Mouse (Mus musculus) 3134 (cell line): ENCODE measurements around the gene Nuak1.
"Not testable (repeated sequence)": the region's sequence is repeated elsewhere in the genome, so short reads cannot be mapped to it uniquely, and the experiment has no call there.

Experiments
- DNase-seq: peaks from one replicate; pipeline ENCODE4 v3.0.0-alpha.2; 2011; ENCODE audit warnings: low spot score; ENCODE audit not compliant: insufficient read length; ENCODE audit errors: extremely low read depth

Gene Nuak1

DNA sequence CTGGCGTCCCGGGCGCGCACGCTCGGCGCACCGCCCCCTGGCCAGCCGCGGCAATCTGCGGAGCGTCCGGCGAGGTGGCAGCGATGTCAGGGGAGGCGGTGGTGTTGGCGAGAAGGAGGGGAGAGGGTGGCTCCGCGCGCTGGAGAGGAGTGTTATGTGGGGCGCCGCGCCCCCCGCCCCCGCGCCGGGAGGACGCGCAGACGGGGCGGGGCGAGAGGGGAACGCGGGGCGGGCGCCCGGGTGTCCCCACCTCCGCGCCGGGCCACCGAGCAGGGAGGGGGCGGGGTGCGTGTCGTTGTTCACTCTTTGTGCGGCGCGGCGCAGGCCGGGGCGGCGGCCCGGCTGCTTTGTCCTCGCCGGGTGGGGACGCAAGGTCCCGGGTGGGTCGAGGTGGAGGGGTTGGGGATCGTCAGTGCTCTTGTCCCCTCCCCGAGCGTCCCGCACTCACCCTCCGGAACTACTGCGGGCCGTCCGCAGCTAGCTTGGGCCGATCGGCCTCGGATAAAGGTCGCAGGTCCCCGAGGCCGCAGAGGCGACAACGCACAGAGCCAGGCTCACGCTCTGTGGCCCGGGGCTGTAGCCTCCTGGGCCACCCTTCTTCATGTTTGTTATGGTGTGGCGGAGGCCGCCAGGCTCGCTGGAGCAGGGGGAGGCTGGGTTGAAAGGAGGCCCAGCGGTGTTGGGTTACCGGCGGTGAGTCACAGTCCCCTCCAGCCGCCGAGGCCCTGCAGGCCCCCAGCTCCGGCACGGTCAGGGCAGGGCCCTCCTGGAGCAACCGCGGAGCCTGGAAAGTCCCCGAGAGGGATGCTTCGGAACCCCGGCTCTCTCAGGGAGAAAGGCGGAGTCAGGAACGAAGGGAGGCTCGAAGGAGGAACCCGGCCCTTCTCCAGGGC, at the start of gene Nuak1:
Nuak1 (minus strand) TSS at position 57 of the 893 bp plus-strand sequence.
- DNase-seq, result peak; percentile 90

DNA sequence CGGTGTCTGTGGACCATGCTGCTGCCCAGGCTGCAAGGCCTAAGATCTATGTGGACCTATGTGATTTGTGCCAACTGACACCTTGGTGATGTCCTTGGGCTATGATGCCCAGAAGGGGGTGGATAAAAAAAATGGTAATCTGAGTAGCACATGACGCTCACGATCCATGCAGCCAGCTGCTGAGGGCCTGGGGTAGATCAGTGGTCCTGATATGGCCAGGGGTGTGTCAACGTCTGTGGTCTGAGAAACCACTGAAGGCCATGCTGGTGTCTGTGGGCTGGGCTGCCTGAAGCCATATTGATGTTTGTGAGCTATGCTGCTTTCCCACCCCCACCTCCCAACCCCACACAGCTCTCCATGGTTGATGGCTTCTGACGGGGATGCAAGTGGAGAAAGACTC, 49.7 kb upstream of the Nuak1 start:
- no peak for DNase-seq

- DNase-seq, result no peak
Measured at GRCm38 (mm10) chr10:84488315-84488714, 47.9 kb upstream of the Nuak1 start.

DNA sequence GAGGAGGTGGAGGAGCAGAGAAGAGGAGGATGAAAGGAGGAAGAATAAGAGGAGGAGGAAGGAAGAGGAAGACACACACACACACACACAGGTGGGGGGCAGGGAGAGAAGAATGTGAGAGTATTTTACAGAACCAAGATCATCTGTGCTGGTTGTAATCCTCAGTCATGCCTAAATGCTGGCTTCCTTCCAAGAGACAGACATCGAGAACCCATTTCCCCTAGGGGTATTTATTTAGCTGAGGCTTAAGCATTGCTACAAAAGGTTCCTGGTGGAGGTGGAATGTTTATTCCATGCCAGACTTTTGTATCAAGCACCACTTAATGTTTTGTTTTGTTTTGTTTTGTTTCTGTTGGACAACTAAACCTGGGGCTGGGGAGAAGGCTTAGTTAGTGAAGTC, 44.3 kb upstream of the Nuak1 start:
- no peak for DNase-seq

- no peak for DNase-seq
Measured at GRCm38 (mm10) chr10:84483553-84483952, 43.2 kb upstream of the Nuak1 start.

DNA sequence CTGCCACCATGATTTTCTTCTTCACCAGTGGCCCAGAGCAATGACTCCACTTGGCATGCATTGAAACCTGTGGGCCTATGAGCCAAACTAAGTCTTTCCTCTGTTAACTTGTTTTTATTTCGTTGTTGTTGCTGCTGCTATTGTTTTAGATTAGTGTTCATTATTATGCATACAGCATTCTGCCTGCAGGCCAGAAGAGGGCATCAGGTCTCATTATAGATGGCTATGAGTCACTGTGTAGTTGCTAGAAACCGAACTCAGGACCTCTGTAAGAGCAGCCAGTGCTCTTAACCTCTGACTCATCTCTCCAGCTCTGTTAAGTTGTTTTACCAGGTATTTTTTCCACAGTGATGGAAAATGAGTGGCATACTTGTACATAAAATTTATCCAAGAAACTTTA, 42.7 kb upstream of the Nuak1 start:
- no peak for DNase-seq

- DNase-seq, result not testable (repeated sequence)
Measured at GRCm38 (mm10) chr10:84482418-84482817, 42.0 kb upstream of the Nuak1 start.

DNA sequence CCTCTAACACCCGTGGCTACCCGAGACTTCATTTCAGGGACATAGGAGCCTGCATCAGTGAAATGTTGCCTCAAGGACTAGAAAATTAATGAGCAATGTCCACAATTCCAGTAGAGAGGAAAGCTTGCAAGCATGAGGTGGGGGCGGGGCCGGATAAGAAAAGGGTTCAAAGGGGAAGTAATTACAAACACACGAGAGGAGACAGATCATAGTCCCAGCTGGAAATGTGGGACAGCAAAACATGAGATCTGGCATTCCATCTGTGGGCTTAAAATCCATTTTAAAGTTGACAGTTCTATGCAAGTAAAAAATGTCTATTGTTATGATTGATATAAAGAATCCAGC, 40.9 kb upstream of the Nuak1 start:
- DNase-seq, result no peak

GRCm38 (mm10) chr10:84480667-84481326, 40.4 kb upstream of the Nuak1 start:
- DNase-seq, result peak; percentile 34

- DNase-seq, result no peak
Measured at GRCm38 (mm10) chr10:84480146-84480545, 39.7 kb upstream of the Nuak1 start.

DNA sequence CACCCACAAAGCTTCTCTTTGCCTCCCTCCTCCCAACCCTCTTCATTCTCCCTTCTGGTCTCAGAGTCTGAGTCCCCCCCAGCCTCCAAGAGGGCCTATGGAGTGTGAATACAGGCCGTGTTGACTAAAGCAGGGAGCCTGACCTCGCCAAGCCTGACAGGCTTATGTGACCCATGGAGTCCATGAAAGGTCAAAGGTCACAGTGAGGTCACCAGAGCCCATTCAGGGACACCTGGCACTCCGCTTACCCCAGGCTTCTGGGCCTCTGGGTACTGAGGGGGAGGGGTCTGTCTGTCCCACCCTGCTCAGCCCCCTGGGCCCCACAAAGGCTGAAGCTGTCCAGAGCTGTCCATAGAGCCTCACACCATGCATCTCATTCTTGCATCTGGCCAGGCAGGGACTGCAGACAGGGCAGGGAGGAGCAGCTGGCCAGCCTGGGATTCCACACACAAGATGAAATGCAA, 37.2 kb upstream of the Nuak1 start:
- DNase-seq, result no peak

DNA sequence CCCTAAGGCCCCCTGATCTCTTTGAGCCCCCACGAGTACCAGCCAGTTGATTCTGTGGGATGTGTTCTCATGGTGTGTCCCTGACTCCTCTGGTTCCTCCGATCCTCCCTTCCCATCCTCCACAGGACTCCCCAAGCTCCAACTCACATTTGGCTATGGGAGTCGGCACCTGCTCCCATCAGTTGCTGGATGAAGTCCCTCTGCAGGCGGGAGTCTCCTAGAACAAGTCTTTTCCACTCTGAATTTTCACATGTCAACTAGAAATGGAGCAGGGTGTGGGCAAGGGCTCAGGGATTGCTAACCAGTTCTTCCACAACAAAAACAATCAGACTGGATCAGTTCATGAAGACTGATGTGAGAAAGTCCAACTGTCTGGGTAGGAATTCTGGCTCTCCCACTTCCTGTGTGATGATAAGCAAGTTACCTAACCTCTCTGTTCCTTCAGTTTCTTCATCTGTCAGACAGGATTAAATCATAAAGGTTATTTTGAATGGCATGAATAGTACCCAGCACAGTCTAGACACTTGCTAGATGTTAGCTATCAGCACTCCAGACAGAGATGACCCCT, 36.7 kb upstream of the Nuak1 start:
- no peak for DNase-seq

DNA sequence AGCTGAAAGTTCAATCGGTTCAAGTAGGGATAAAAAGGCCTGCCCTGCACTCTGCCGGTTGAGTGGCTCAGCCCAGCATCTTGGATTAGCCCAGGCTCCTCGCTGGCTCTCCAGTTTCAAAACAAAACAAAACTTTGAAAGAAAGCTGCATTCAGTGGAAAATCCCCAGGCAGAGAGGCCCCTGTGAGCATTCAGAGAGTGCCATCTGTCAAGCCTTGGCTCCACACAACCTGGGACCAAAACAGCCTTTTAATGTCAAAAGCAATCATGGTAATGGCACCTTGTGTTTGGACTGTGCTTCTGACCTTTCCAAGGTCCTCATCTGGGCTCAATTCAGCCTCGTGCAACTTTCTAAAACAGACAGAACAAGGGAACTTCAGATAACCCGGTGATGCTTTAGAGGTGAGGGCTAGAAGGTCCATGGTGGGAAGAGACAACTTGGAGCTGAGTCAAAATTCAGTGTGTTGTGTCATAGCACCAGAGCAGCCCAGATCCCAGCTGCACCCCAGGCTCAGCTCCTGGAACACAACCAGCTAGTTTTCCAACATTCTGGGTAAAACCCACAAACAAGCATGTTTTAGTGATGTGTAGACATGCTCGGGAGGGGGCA, 27.3 kb upstream of the Nuak1 start:
- DNase-seq, result no peak

DNA sequence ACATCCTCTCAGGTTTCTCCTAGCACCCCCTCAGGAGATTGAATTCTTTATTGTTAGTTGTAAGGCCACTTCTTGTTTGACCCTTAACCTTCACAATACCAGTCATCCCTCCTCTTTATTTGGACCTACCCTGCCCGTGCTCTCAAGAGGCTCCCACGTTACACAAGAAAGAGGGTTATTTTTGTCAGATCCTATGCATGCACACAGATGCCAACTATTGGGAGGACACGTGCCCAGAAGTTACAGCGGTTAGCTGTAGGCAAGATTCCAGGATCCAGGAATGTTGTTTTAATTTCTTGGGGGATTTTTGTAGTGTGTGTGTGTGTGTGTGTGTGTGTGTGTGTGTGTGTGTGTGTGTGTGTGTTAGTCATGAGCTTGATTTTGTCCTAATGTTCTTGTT, 25.1 kb upstream of the Nuak1 start:
- no peak for DNase-seq

GRCm38 (mm10) chr10:84460420-84461101, 20.2 kb upstream of the Nuak1 start:
- DNase-seq, result no peak

GRCm38 (mm10) chr10:84458094-84458493, 17.7 kb upstream of the Nuak1 start:
- DNase-seq, result no peak

DNA sequence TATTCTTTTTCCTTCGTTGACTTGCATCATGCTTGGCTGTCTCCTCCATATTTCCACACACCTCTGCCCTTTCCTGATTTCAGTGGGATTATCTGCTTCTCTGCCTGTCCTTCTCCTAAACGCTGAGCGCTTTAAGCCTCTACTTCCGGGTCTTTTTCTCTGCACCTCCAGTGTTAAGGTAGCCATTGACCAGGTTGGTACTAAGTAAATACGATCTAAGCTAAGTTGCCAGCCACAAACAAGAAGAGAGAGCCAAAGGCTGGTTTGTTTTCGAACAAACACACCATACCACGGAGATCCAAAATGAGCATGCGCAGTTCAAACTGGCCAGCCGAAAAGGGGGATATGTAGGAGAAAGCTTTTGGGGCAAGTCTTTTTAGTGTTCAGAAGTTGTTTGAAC, 17.1 kb upstream of the Nuak1 start:
- DNase-seq, result no peak

DNA sequence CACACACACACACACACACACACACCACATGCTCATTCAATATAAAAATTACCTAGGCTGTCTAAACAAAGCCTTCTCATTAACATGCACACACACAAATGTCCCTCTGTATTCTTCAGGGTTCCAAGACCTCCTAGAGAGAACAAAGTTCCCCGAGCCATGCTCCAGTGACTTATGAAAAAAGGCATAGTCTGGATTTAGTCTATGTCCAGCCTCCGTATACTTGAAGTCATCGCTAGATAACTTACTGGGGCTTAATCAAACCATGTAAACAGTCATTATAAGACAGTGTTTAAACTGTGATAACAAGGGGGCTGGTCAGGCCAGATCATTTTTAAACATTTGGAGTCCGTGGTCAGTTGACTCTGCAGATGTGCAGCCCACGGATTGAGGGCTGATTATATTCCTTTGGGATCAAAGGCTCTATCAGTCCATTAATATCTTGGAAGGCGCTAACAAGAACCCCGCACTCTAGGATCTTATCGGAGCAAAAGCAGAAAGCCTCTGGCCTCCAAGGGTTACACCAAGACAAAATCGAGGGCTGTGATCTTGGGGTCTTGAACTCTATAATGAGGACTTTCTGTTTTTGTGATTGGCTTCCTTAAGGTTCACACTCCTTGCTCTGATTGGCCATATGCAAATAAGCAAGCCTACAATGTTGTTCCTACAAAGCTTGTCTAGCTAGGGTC, 16.4 kb upstream of the Nuak1 start:
- DNase-seq, result no peak

DNA sequence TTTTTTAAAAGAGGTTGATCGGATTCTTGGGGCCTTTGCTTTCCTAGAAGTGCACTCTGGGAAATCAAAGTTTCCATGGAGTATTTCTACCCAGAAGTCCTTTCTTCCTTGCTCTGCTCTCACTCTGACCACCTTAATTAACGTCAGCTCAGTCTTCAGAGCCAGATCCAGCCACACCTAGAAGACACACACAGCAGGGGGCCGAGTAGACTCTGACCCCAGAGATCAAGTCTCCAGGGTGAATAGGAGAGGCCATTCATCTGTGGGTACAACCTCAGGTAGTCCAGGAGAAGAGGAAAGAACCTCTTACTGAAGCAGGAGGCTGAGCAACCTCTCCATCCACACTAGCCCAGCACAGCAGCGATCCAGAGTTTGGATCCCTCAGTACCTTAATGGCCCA, 11.5 kb upstream of the Nuak1 start:
- no peak for DNase-seq

DNA sequence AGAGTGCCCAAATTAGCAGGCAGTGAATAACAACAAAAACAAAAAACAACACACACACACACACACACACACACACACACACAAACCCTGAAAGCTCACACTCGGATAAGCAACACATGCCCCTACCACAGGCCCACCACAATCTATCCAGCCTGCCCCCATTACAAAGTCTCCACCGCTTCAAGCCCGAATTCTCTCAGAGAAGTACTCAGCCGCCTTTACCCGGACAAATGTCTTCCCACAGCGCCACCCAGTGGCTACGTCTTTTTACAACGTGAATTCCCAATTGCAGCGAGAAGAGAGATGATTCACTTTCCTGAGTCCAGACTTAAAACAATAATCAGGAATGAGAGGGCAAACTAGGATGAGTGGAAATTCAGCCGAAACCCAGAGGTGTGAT, 10.3 kb upstream of the Nuak1 start:
- DNase-seq, result peak; percentile 46
